ENCODE assay signal across 14 mouse cellular contexts in the genomic region with DNA sequence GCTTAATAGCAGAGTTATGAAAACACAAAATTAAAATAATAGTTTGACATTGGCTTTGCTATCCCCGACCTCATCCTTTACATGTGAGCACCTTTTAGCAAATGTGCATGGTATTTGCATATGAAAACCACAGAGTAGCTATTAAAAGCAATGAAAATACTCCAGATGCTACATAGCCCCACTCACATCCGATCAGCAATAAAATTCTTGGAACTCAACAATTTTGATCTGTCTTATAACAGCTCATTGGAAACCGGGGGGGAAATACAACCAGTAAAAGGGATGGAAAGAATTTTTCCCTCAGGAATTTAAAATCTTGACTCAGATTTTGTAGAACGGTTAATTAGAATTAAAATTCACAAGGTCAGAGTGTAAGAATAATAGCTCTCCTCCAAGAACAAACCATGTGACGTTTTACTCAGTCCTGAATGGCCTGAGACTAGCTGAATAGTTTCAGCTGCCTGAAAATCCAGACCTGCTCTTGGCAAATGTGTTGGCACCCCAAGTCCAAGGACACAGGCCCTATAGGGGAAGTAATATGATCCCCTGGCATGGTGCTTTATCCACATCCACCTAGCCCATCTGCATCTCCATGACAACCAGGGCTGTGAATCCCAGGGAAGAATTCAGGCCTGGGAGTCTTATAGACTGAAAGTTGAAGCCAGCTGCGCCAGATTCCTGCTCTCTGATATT.
DNase-seq lines count a peak whose midpoint lies in the region; ATAC-seq and TF ChIP-seq lines count a peak whose summit lies in the region.
"Had no signal": no experiment of that assay in that cellular context is flagged by ENCODE, and none has a peak within 500 bp of the region (broad histone marks: within the 10 kb centered on the region; RNA-seq: fewer than 3 reads in every experiment).

No protein-coding gene starts in this region.

- no peak for TF ChIP-seq POLR2A in limb, embryonic 14.5 days (IDR thresholded peaks at IDR 0.05; ENCODE audit: borderline replicate concordance, extremely low read depth, insufficient read depth, insufficient read length)
- no peak for TF ChIP-seq POLR2A in heart, adult 2 months (IDR thresholded peaks at IDR 0.05; ENCODE audit: insufficient read depth, low read depth, low read length)

- no peak overlapping the region for H3K9ac ChIP-seq in forebrain, postnatal 0 days
- H3K9ac ChIP-seq in forebrain, embryonic 12.5 days, result no peak overlapping the region
- H3K9ac ChIP-seq in limb, embryonic 14.5 days (ENCODE audit: low read depth, low read length, severe bottlenecking), result no peak overlapping the region
- H3K9ac ChIP-seq in heart, adult 2 months (ENCODE audit: low read depth, low read length), result no peak overlapping the region
- H3K9ac ChIP-seq: heart, embryonic 15.5 days had no signal

- no peaks in the 10 kb centered on the region for H3K36me3 ChIP-seq in forebrain, embryonic 10.5 days (replicated peaks)
- H3K36me3 ChIP-seq in forebrain, postnatal 0 days (ENCODE audit: insufficient read depth), result no peaks in the 10 kb centered on the region
- no peaks in the 10 kb centered on the region for H3K36me3 ChIP-seq in forebrain, embryonic 12.5 days (replicated peaks)
- H3K36me3 ChIP-seq in limb, embryonic 14.5 days (ENCODE audit: control insufficient read depth, insufficient read depth, low read length), result no peaks in the 10 kb centered on the region
- H3K36me3 ChIP-seq in heart, adult 2 months (ENCODE audit: control insufficient read depth, insufficient read depth, low read length), result no peaks in the 10 kb centered on the region
- H3K36me3 ChIP-seq: heart, embryonic 15.5 days had no signal

- H3K4me1 ChIP-seq in forebrain, embryonic 10.5 days, result peaks cover 11% of the 10 kb centered on the region
- H3K4me1 ChIP-seq in forebrain, postnatal 0 days (ENCODE audit: insufficient read depth), result no peaks in the 10 kb centered on the region
- peaks cover 7% of the 10 kb centered on the region for H3K4me1 ChIP-seq in forebrain, embryonic 12.5 days
- H3K4me1 ChIP-seq in limb, embryonic 14.5 days (ENCODE audit: control insufficient read depth, insufficient read depth, low read length), result peaks cover 5% of the 10 kb centered on the region; the same call in 1 of the 2 replicates
- no peaks in the 10 kb centered on the region for H3K4me1 ChIP-seq in heart, adult 2 months (ENCODE audit: control insufficient read depth, insufficient read depth, low read length)
- H3K4me1 ChIP-seq: heart, embryonic 15.5 days had no signal

- no peak overlapping the region for H3K27ac ChIP-seq in forebrain, embryonic 10.5 days
- H3K27ac ChIP-seq in forebrain, postnatal 0 days (ENCODE audit: low read depth, low read length), result no peak overlapping the region
- no peak overlapping the region for H3K27ac ChIP-seq in forebrain, embryonic 12.5 days
- H3K27ac ChIP-seq in limb, embryonic 14.5 days (replicated peaks; ENCODE audit: low read depth, low read length), result no peak overlapping the region
- no peak overlapping the region for H3K27ac ChIP-seq in heart, adult 2 months
- H3K27ac ChIP-seq: gastrocnemius, adult 2 months; heart, embryonic 15.5 days had no signal

- WGBS in forebrain, embryonic 10.5 days, result 59% methylated on average over 6 of the region's 6 CpGs
- 22% methylated on average over 6 of the region's 6 CpGs for WGBS in forebrain, postnatal 0 days
- WGBS in forebrain, embryonic 12.5 days, result 43% methylated on average over 6 of the region's 6 CpGs
- WGBS in limb, embryonic 14.5 days, result 30% methylated on average over 6 of the region's 6 CpGs
- 66% methylated on average over 6 of the region's 6 CpGs for WGBS in heart, adult 2 months

- no peak for ATAC-seq in forebrain, postnatal 0 days
- peak; percentile 87 for ATAC-seq in forebrain, embryonic 12.5 days (ENCODE audit: low FRiP score)
- peak; percentile 72 for ATAC-seq in limb, embryonic 14.5 days (ENCODE audit: low FRiP score, low read depth)
- no peak for ATAC-seq in cerebellum, adult (ENCODE audit: insufficient number of reproducible peaks, low FRiP score, low TSS enrichment)
- ATAC-seq: activated CD4-positive, CD25-positive, alpha-beta regulatory T cell, adult 4 months; intestine, embryonic 16.5 days had no signal

- H3K79me2 ChIP-seq in heart, adult 2 months (replicated peaks; ENCODE audit: control insufficient read depth, insufficient read depth, low read length), result no peaks in the 10 kb centered on the region

- H3K4me3 ChIP-seq in forebrain, embryonic 10.5 days, result no peak overlapping the region
- no peak overlapping the region for H3K4me3 ChIP-seq in forebrain, postnatal 0 days (ENCODE audit: low read depth, low read length)
- H3K4me3 ChIP-seq in forebrain, embryonic 12.5 days (replicated peaks), result no peak overlapping the region
- H3K4me3 ChIP-seq in limb, embryonic 14.5 days (replicated peaks; ENCODE audit: low read length), result no peak overlapping the region
- no peak overlapping the region for H3K4me3 ChIP-seq in heart, adult 2 months
- H3K4me3 ChIP-seq: gastrocnemius, adult 2 months; heart, embryonic 15.5 days had no signal

- TF ChIP-seq CTCF in forebrain, postnatal 0 days (IDR thresholded peaks at IDR 0.05; ENCODE audit: low read depth), result no peak
- no peak for TF ChIP-seq CTCF in heart, adult 2 months (IDR thresholded peaks at IDR 0.05)

- DNase-seq in forebrain, embryonic 10.5 days (ENCODE audit: extremely low spot score, low spot score), result peak; percentile 29
- DNase-seq in forebrain, postnatal 0 days, result no peak
- peak; percentile 12 for DNase-seq in ZHBTc4 (ENCODE audit: low read depth, low spot score)
- DNase-seq in limb, embryonic 14.5 days (ENCODE audit: low spot score), result peak; percentile 59
- DNase-seq in heart, adult 11 months, result no peak
- DNase-seq in heart, adult 2 months, result no peak
- DNase-seq: gastrocnemius, adult 2 months; lung, postnatal 10 days; right cerebral cortex, postnatal 4 days had no signal

- intact Hi-C loops in heart, adult 2 months (cut with DNase I), result no loop called here

- H3K4me2 ChIP-seq in forebrain, postnatal 0 days (ENCODE audit: low read depth), result no peak overlapping the region
- H3K4me2 ChIP-seq in forebrain, embryonic 12.5 days, result no peak overlapping the region
- H3K4me2 ChIP-seq in limb, embryonic 14.5 days (replicated peaks; ENCODE audit: low read depth, low read length, severe bottlenecking), result no peak overlapping the region
- H3K4me2 ChIP-seq: heart, embryonic 15.5 days had no signal

- no peak for TF ChIP-seq EP300 in heart, adult 2 months (IDR thresholded peaks at IDR 0.05; ENCODE audit: insufficient read depth, low read depth, low read length)

- no peaks in the 10 kb centered on the region for H3K27me3 ChIP-seq in forebrain, embryonic 10.5 days (ENCODE audit: poor library complexity, severe bottlenecking)
- H3K27me3 ChIP-seq in forebrain, postnatal 0 days (ENCODE audit: insufficient read depth, low read length), result no peaks in the 10 kb centered on the region
- H3K27me3 ChIP-seq in forebrain, embryonic 12.5 days, result no peaks in the 10 kb centered on the region
- no peaks in the 10 kb centered on the region for H3K27me3 ChIP-seq in limb, embryonic 14.5 days (ENCODE audit: control insufficient read depth, insufficient read depth, low read length)
- H3K27me3 ChIP-seq in heart, adult 2 months (ENCODE audit: control insufficient read depth, insufficient read depth, low read length), result no peaks in the 10 kb centered on the region
- H3K27me3 ChIP-seq: heart, embryonic 15.5 days had no signal

- H3K9me3 ChIP-seq in forebrain, embryonic 10.5 days, result no peaks in the 10 kb centered on the region
- no peaks in the 10 kb centered on the region for H3K9me3 ChIP-seq in forebrain, postnatal 0 days (ENCODE audit: low read length)
- H3K9me3 ChIP-seq in forebrain, embryonic 12.5 days, result no peaks in the 10 kb centered on the region
- H3K9me3 ChIP-seq in limb, embryonic 14.5 days (ENCODE audit: control insufficient read depth, low read length), result no peaks in the 10 kb centered on the region
- H3K9me3 ChIP-seq: heart, embryonic 15.5 days had no signal

Comparison
In these comparisons a context has a peak if more than half of its experiments do, and no peak if none do; other contexts are left out.
1. DNase-seq: peak in forebrain, embryonic 10.5 days (single experiment), ZHBTc4 (single experiment) and limb, embryonic 14.5 days (single experiment); none in forebrain, postnatal 0 days (single experiment), heart, adult 11 months (single experiment) and heart, adult 2 months (0 of 2).
2. ATAC-seq: peak in forebrain, embryonic 12.5 days (single experiment) and limb, embryonic 14.5 days (single experiment); none in forebrain, postnatal 0 days (single experiment) and cerebellum, adult (single experiment).